ENCODE assay signal across 27 mouse cellular contexts in genomic region chr2:74617706-74618105, GRCm38 (mm10). TPM values are rescaled to one million over a fixed set of nuclear protein-coding genes. Genes with fewer than 3 reads are reported as not detected.
"Had no signal": no experiment of that assay in that cellular context is flagged by ENCODE, and none has a peak within 500 bp of the region (broad histone marks: within the 10 kb centered on the region; RNA-seq: fewer than 3 reads in every experiment).

No protein-coding gene starts in this region.

- H3K9ac ChIP-seq: liver, embryonic 15.5 days; liver, postnatal 0 days; midbrain, embryonic 13.5 days; neural tube, embryonic 13.5 days; neural tube, embryonic 15.5 days; stomach, embryonic 15.5 days had no signal

- H3K36me3 ChIP-seq: liver, embryonic 15.5 days; midbrain, embryonic 13.5 days; neural tube, embryonic 13.5 days; neural tube, embryonic 15.5 days; stomach, embryonic 15.5 days had no signal

- H3K4me3 ChIP-seq: liver, embryonic 15.5 days; megakaryocyte, embryonic 14.5 days; midbrain, embryonic 13.5 days; myocyte; neural tube, embryonic 13.5 days; neural tube, embryonic 15.5 days; stomach, embryonic 15.5 days had no signal

- H3K27ac ChIP-seq: liver, embryonic 15.5 days; macrophage; midbrain, embryonic 13.5 days; neural tube, embryonic 13.5 days; neural tube, embryonic 15.5 days; stomach, embryonic 15.5 days; stomach, postnatal 0 days had no signal

- H3K4me2 ChIP-seq: liver, embryonic 15.5 days; midbrain, embryonic 11.5 days; midbrain, embryonic 13.5 days; neural tube, embryonic 13.5 days; neural tube, embryonic 15.5 days; stomach, embryonic 15.5 days had no signal

- DNase-seq: liver, postnatal 0 days; lung, adult 2 months; lung, postnatal 10 days; lung, postnatal 36 days; retina, postnatal 1 day; right cerebral cortex, adult 18-20 months; right cerebral cortex, postnatal 25 days; right cerebral cortex, postnatal 4 days; spleen, adult 18-20 months; thymus, adult 2 months; thymus, postnatal 14 days; thymus, postnatal 36 days had no signal

- H3K9me3 ChIP-seq: liver, embryonic 15.5 days; midbrain, embryonic 13.5 days; neural tube, embryonic 13.5 days; neural tube, embryonic 15.5 days; stomach, embryonic 15.5 days had no signal

- ATAC-seq: liver, postnatal 0 days; midbrain, embryonic 13.5 days; midbrain, embryonic 16.5 days had no signal

- H3K27me3 ChIP-seq: liver, embryonic 15.5 days; midbrain, embryonic 13.5 days; neural tube, embryonic 13.5 days; neural tube, embryonic 15.5 days; stomach, embryonic 15.5 days had no signal

- H3K4me1 ChIP-seq: liver, embryonic 15.5 days; megakaryocyte, embryonic 14.5 days; midbrain, embryonic 13.5 days; neural tube, embryonic 13.5 days; neural tube, embryonic 15.5 days; stomach, embryonic 15.5 days had no signal

RNA-seq across cellular contexts. Expression of gene Evx2, which starts 41.7 kb away (rescaled TPM):
- total RNA-seq: megakaryocyte progenitor cell, adult 5-6 weeks had no signal
- polyA plus RNA-seq: liver, embryonic 15.5 days; liver, postnatal 0 days; lung, adult 2 months; lung, embryonic 16.5 days; macrophage; myocyte; small intestine, adult 2 months; stomach, embryonic 15.5 days; stomach, postnatal 0 days; thymus, adult 2 months had no signal

RNA-seq across cellular contexts. Expression of gene Hoxd13, which starts 50.4 kb away (rescaled TPM):
- total RNA-seq: megakaryocyte progenitor cell, adult 5-6 weeks had no signal
- polyA plus RNA-seq: liver, embryonic 15.5 days; liver, postnatal 0 days; lung, embryonic 16.5 days; macrophage; midbrain, embryonic 11.5 days; midbrain, embryonic 13.5 days; midbrain, embryonic 16.5 days; myocyte; small intestine, adult 2 months; stomach, embryonic 15.5 days; stomach, postnatal 0 days; testis, adult 2 months had no signal

RNA-seq across cellular contexts. Expression of gene Hoxd12, which starts 57.1 kb away (rescaled TPM):
- total RNA-seq: megakaryocyte progenitor cell, adult 5-6 weeks had no signal
- polyA plus RNA-seq: liver, embryonic 15.5 days; liver, postnatal 0 days; lung, adult 2 months; lung, embryonic 16.5 days; macrophage; midbrain, embryonic 11.5 days; midbrain, embryonic 13.5 days; midbrain, embryonic 16.5 days; myocyte; small intestine, adult 2 months; stomach, postnatal 0 days; testis, adult 2 months; thymus, adult 2 months had no signal
